Mouse (Mus musculus) adrenal gland, postnatal 0 days (tissue): ENCODE results near the gene Cst11. TPM values are rescaled to one million over a fixed set of nuclear protein-coding genes. Genes with fewer than 3 reads are reported as not detected.

Experiments
- polyA plus RNA-seq: library from polyadenylated mRNA; unstranded; fragments of >200 nt; fragmentation: Nextera tagmentation; extraction: Ambion mirVana; gene quantifications from 2 replicates; pipeline ENCODE4 v1.2.1, GENCODE M21; 2015

The Cst11 gene
- polyA plus RNA-seq, result 0.47 TPM in 1 of 2 replicates, not detected in the other

GRCm38 (mm10) chr2:148771397-148771796 is at the start of gene Cst11:
TSS of gene Cst11 (minus strand) at chr2:148771497.

GRCm38 (mm10) chr2:148819909-148820308 is 48.6 kb upstream of the Cst11 start, which contains the start of gene Cst13:
TSS of gene Cst13 (plus strand) at chr2:148820081.

GRCm38 (mm10) chr2:148798485-148798884 is 27.2 kb upstream of the Cst11 start, which contains the start of gene Cst8:
TSS of gene Cst8 (plus strand) at chr2:148798785.

GRCm38 (mm10) chr2:148789142-148789541 is 17.8 kb upstream of the Cst11 start, which contains the start of gene Cst12:
TSS of gene Cst12 (plus strand) at chr2:148789361.

GRCm38 (mm10) chr2:148781709-148782108 is 10.4 kb upstream of the Cst11 start, which contains the start of gene 8030411F24Rik:
TSS of gene 8030411F24Rik (plus strand) at chr2:148782009.

GRCm38 (mm10) chr2:148750058-148750457 is 21.2 kb downstream of the Cst11 start, which contains the start of gene Cstl1:
TSS of gene Cstl1 (plus strand) at chr2:148750358.

GRCm38 (mm10) chr2:148732327-148733000 is 38.8 kb downstream of the Cst11 start, which contains the start of gene Napb:
TSS of gene Napb (minus strand) at chr2:148732467.

Other genes with a start within 250 kb of the Cst11 start
- 63.8 and 76.5 TPM in 2 replicates for gene Nxt1, start 98.9 kb downstream of the Cst11 start, polyA plus RNA-seq
- gene Gzf1, start 90.5 kb downstream of the Cst11 start, polyA plus RNA-seq, result 12.0 and 20.5 TPM in 2 replicates
- gene Napb, start 39.0 kb downstream of the Cst11 start, polyA plus RNA-seq, result 8.1 and 18.7 TPM in 2 replicates
- not detected in 2 replicates for gene Cstl1, start 21.1 kb downstream of the Cst11 start, polyA plus RNA-seq
- gene 8030411F24Rik, start 10.5 kb upstream of the Cst11 start, polyA plus RNA-seq, result not detected in 2 replicates
- 0.28 and 0.68 TPM in 2 replicates for gene Cst12, start 17.9 kb upstream of the Cst11 start, polyA plus RNA-seq
- gene Cst8, start 27.3 kb upstream of the Cst11 start, polyA plus RNA-seq, result 187 and 218 TPM in 2 replicates
- gene Cst13, start 48.6 kb upstream of the Cst11 start, polyA plus RNA-seq, result 0.18 and 0.44 TPM in 2 replicates
- 0.28 TPM in 1 of 2 replicates, not detected in the other for gene Cst9, start 63.6 kb upstream of the Cst11 start, polyA plus RNA-seq
- 9.3 and 20.3 TPM in 2 replicates for gene 9230104L09Rik, start 93.5 kb upstream of the Cst11 start, polyA plus RNA-seq
- gene Cst3, start 104.2 kb upstream of the Cst11 start, polyA plus RNA-seq, result 1,541 and 1,932 TPM in 2 replicates
- gene Gm1330, start 231.8 kb upstream of the Cst11 start, polyA plus RNA-seq, result not detected in 2 replicates
- gene Gm10750, start 245.7 kb upstream of the Cst11 start, polyA plus RNA-seq, result not detected in 2 replicates